Mouse (Mus musculus): Measurements from ENCODE around the gene Elavl2. TPM values are rescaled to one million over a fixed set of nuclear protein-coding genes. Genes with fewer than 3 reads are reported as not detected.

Elavl2 gene
- total RNA-seq (2015; ENCODE audit: low replicate concordance), result not detected in 2 replicates
- not detected in 2 replicates for total RNA-seq (2017; ENCODE audit: low replicate concordance)

GRCm38 (mm10) chr4:91400423-91400822 is at the start of gene Elavl2:
Gene Elavl2, minus strand, starts transcription at chr4:91400785.
- no peak for ATAC-seq (replicated peaks; ENCODE audit: low FRiP score, poor library complexity, severe bottlenecking)

GRCm38 (mm10) chr4:91447887-91448286 is 47.3 kb upstream of the Elavl2 start:
- ATAC-seq (replicated peaks; ENCODE audit: low FRiP score, poor library complexity, severe bottlenecking), result no peak

DNA sequence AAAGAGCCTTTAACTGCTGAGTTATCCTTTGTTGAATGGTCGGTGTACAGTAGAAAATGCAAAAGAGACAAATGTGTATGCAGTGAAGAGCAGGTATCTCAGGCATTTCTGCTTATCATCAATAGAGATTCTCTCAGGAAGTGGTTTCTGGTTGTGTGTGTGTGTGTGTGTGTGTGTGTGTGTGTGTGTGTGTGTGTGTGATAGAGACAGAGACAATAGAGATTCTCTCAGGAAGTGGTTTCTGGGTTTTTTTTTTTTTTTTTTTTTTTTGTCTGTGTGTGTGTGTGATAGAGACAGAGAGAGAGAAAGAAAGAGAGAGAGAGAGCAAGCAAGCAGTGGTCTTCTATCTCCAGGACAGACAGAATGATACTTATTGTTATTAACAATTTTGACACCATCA is 15.0 kb upstream of the Elavl2 start:
- no peak for ATAC-seq (replicated peaks; ENCODE audit: low FRiP score, poor library complexity, severe bottlenecking)

DNA sequence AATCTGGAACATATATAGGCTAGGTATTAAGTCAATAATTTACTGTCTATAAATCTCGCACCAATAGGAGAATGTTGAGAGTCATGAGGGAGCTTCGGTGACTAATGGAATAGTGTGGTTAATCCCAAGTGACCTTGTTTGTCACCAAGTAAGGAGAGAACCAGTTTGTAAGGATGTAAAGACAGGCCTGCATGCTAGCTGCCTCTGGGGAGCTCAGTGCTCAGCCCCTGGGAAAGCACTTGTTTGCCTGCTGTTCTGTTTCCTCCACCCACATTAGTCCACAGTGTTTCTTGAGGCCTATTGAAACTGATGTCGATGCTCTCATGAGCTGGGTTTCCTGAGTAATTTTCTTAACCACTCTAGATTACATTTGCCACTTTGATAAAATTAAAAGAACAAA is 4.5 kb upstream of the Elavl2 start:
- no peak for ATAC-seq (replicated peaks; ENCODE audit: low FRiP score, poor library complexity, severe bottlenecking)

DNA sequence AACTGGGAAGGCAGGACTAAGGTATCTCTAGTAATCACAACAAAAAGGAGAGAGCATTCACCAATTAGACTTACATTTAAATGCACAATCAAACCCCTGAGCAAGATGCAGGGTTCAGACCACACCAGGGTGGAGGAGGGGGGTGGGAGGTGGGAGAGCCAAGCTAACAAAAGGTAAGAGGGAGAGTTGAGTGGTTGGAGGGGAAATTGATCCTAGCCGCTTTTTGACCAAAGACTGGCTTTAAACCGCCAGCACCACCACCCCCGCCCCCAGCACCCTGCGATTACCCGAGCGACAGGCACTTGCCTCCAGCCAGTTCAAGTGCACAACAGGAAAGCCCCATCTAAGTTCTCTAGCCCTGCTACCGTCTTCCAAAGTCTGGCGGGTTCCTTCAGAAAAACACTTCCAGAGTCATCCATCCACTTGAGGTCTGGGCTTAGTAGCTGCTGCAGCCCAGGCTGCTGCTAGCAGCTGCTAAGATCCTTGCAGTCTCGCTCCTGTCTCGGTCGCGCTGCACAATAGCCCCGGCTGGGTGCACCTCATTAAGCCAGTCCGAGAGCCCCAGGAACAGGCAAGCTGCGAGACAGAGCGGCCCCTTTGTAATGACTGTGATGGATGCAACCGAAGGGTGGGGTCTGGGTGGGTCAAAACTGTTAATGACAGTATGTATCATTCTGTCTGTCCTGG is 932 bp downstream of the Elavl2 start:
- ATAC-seq (replicated peaks; ENCODE audit: low FRiP score, poor library complexity, severe bottlenecking), result no peak

DNA sequence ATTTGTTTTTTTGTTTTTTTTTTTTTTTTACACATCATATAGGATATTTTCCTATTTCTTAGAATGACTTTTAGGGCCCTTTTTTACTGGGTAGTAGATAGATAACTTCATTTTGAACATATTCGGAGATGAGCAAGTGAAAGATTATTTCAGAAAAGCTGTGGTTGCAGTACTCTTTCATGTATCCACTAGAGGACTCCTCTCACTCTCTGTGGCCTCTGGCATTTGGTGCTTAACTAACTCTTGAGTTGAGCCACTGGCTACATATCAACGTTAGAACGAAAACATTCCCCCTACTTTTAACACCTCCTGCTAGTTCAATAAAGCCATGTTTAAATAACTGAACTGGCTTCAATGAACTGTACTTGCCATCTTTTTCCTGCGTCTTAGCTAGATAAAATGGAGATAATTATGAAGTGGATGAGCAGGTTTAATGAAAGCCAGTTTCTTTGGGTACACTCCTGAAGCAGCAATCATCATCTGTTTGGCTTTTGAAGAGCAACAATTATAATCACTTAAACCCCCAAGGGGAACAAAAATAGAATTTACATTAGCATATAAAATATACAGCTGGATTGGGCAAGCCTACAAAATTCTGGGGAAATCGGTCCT is 8.5 kb downstream of the Elavl2 start:
- ATAC-seq (replicated peaks; ENCODE audit: low FRiP score, poor library complexity, severe bottlenecking), result no peak

GRCm38 (mm10) chr4:91387701-91388100 is 12.9 kb downstream of the Elavl2 start:
- ATAC-seq (replicated peaks; ENCODE audit: low FRiP score, poor library complexity, severe bottlenecking), result no peak

DNA sequence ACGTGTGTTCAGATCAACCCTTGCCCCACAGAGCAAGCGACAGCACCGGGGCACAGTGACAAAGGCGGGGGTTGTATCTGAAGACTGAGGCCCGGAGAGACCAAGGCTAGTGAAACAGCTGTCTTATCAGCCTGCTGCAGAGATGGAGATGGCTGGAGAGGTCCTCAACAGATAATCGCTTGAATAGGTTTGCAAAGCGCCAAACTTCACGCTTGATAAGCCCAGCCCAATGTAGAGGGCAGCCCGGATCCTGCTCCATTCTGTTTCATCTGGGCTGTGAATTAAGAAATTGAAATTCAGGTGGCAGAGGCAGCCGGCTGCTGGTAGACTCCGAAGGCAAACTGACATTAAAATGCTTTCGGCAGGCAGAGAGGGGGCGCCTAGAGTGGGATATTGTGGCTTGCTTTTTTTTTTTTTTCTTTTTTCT is 19.4 kb downstream of the Elavl2 start:
- no peak for ATAC-seq (replicated peaks; ENCODE audit: low FRiP score, poor library complexity, severe bottlenecking)

- no peak for ATAC-seq (replicated peaks; ENCODE audit: low FRiP score, poor library complexity, severe bottlenecking)
Measured at GRCm38 (mm10) chr4:91380341-91381117, 20.1 kb downstream of the Elavl2 start.

GRCm38 (mm10) chr4:91379559-91379958 is 21.0 kb downstream of the Elavl2 start:
- no peak for ATAC-seq (replicated peaks; ENCODE audit: low FRiP score, poor library complexity, severe bottlenecking)

DNA sequence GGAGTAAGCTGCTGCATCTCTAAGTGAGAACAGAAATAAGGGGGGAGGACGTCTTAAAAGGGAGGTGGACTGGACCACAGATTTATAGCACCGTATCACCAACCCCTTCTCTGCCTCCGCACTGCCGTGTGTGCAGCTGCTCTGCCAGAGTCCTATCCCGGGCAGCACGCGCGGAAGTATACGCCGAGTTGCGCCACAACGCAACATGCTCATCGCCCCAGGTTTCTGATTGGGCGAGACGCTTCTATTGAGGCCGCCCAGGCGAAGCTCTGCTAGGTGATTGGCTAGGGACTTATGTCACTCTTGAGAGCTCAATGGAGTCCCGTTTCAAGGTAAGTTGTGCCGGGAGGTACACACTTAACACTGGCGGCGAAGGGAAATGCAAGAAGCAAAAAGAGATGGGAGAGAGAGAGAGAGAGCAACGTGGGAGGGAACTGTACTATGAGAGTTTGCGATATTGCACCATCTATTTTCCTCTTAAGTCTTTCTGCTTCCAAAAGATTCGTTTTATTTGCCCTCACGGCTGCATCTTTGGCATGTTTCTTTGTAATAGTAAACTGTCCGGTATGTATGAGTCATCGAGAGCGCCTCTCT is 24.2 kb downstream of the Elavl2 start:
- ATAC-seq (replicated peaks; ENCODE audit: low FRiP score, poor library complexity, severe bottlenecking), result no peak

DNA sequence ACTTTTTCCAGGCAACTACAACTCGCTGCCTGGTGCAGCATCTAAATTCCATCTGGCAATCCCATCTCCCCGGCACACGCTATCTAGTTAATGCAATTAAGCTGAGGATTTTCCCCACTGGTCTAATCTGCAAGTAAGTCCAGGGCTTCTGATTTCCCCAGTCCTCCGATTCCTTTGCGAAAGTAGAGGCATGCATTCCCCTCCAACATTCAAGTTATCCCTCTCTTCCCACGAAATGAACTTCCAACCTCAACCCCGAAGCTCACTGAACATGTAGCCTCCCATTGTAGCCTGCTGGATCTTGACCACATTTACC is 25.3 kb downstream of the Elavl2 start:
- no peak for ATAC-seq (replicated peaks; ENCODE audit: low FRiP score, poor library complexity, severe bottlenecking)

- no peak for ATAC-seq (replicated peaks; ENCODE audit: low FRiP score, poor library complexity, severe bottlenecking)
Measured at GRCm38 (mm10) chr4:91374571-91375371, 25.8 kb downstream of the Elavl2 start.

DNA sequence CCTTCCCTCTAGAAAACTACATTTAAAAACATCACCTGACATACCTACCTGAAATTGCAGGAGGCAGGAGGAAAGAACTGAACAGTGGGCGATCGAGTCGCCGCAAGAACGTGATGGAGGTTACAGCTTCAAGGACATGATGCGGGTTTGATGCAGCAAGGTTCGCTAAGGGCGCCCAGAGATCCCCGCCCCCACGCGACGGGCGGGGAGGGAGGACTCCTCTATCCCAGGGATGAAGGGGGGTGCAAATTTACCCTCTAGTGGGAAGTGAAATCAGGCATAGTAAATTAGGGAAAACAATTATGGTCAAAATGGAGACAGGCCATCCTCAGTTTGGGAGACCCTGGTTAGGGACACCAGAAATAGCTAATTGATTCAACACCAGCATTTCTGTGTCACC is 27.7 kb downstream of the Elavl2 start:
- ATAC-seq (replicated peaks; ENCODE audit: low FRiP score, poor library complexity, severe bottlenecking), result no peak

DNA sequence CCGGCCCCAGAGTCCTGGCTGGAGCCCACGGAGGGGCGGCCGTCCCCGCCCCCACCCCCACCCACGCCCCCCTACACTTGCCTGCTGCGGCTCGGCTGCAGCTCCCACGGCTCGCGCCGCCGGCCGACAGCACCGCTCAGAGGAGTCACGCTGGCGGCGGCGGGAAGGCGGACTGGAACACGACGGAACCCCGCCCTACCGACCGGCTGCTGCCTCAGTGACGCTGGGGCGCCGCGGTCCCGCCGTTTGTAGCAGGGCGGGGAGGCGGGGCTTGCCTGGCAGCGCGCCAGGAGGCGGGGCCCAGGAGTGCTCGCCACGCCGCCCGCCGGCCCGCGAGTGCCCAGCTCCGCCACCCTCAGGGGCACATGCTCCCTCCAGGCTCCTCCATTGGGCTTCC is 28.8 kb downstream of the Elavl2 start:
- ATAC-seq (replicated peaks; ENCODE audit: low FRiP score, poor library complexity, severe bottlenecking), result no peak

DNA sequence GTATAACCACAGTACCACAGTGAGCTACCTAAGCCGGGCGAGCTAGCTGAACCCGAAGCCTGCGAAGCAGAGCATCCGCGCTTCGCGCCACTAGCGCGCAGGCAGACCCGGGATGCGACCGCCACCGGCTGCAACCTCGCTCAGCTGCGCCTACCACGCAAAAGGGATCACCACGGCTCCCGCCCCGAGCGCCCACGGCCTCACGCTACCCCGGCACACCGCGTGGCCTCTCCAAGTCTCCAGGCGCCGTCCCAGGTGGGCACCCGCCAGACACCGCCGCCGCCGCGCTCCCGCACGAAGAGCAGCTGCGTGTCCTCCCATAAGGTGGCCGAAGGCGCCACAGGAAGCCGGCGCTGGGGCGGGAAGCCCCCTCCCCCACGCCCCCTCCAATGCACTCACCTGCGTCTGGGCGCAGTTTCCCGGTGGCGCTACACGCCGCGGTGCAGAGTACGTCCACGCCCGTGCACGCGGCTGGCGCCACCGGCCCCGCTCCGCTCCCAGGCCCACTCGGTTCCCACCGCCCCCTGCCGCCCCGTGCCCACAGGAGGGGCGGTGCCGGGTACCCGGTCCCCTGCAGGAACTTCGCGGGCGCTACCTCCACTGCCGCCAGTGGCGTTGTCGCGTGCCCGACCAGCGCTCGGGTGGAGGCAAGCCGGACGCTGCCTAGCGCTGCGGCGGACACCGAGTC is 29.3 kb downstream of the Elavl2 start:
- ATAC-seq (replicated peaks; ENCODE audit: low FRiP score, poor library complexity, severe bottlenecking), result no peak

GRCm38 (mm10) chr4:91365276-91365675 is 35.3 kb downstream of the Elavl2 start:
- ATAC-seq (replicated peaks; ENCODE audit: low FRiP score, poor library complexity, severe bottlenecking), result no peak

DNA sequence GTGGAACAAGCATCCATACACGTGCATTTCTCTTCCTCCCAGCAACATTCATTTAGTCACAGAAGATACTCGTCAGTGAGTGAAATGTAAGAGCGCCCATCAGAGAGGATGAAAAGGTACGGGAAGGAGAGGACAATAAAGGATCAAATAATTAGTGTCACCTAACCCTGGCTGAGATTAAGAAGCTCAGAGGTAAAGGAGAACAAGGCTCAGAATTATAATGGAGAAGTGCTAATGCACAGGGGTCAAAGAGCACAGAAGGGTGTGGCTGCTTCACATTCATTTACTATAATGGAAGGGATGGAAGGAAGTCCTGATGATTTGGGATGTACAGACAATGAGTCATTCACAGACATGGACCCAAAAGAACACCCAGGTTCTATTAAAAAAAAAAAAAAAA is 36.6 kb downstream of the Elavl2 start:
- no peak for ATAC-seq (replicated peaks; ENCODE audit: low FRiP score, poor library complexity, severe bottlenecking)

GRCm38 (mm10) chr4:91362520-91362919 is 38.1 kb downstream of the Elavl2 start:
- no peak for ATAC-seq (replicated peaks; ENCODE audit: low FRiP score, poor library complexity, severe bottlenecking)
